Mouse (Mus musculus) cerebellum, adult 2 months (tissue): ENCODE results near the gene Wdr46.

Experiments
- CTCF ChIP-seq: fragments of 200-500 bp; IDR thresholded peaks from 2 replicates; pipeline ENCODE4 v1.5.1; 2011; ENCODE audit warnings: low read depth, mild to moderate bottlenecking, control low read depth, low read length, moderate library complexity, borderline replicate concordance; ENCODE audit not compliant: insufficient read depth
- POLR2A ChIP-seq: fragments of 200-500 bp; IDR thresholded peaks from 2 replicates; pipeline ENCODE4 v1.6.1; 2011; ENCODE audit warnings: low read length, control low read depth, borderline replicate concordance; ENCODE audit not compliant: insufficient read depth

- TF ChIP-seq POLR2A (no peak), CTCF (no peak)
Observed at GRCm38 (mm10) chr17:33943454-33943853, 3.0 kb downstream of the Wdr46 start.
